Mouse (Mus musculus) forebrain, embryonic 15.5 days (tissue): ENCODE results near the gene Wtip. TPM values are rescaled to one million over a fixed set of nuclear protein-coding genes. Genes with fewer than 3 reads are reported as not detected.
"Not testable (repeated sequence)": the region's sequence is repeated elsewhere in the genome, so short reads cannot be mapped to it uniquely, and the experiment has no call there.

Experiments
- ATAC-seq: fragments of 200-750 bp; cut with Nextera tagmentation; replicated peaks from 2 replicates; pipeline ENCODE4 v1.8.0; 2017; ENCODE audit warnings: mild to moderate bottlenecking, moderate TSS enrichment, moderate library complexity
- H3K27ac ChIP-seq: fragments of 300-500 bp; sonication (generic); replicated peaks from 2 replicates; pipeline ENCODE4 v1.5.1; 2015; ENCODE audit warnings: mild to moderate bottlenecking, inconsistent platforms
- H3K27me3 ChIP-seq: fragments of 300-500 bp; sonication (generic); 2 replicates; pipeline ENCODE4 v1.6.1; 2015; ENCODE audit warnings: inconsistent platforms
- H3K36me3 ChIP-seq: fragments of 300-500 bp; sonication (generic); 2 replicates; pipeline ENCODE4 v1.6.1; 2015; ENCODE audit warnings: mild to moderate bottlenecking, inconsistent platforms
- H3K4me1 ChIP-seq: fragments of 300-500 bp; sonication (generic); 2 replicates; pipeline ENCODE4 v1.6.1; 2015; ENCODE audit warnings: inconsistent platforms
- H3K4me2 ChIP-seq: fragments of 300-500 bp; sonication (generic); replicated peaks from 2 replicates; pipeline ENCODE4 v1.6.1; 2015; ENCODE audit warnings: mild to moderate bottlenecking, inconsistent platforms
- H3K4me3 ChIP-seq: fragments of 300-500 bp; sonication (generic); 2 replicates; pipeline ENCODE4 v1.5.1; 2015; ENCODE audit warnings: mild to moderate bottlenecking, inconsistent platforms
- H3K9ac ChIP-seq: fragments of 300-500 bp; sonication (generic); replicated peaks from 2 replicates; pipeline ENCODE4 v1.6.1; 2015; ENCODE audit warnings: mild to moderate bottlenecking, inconsistent platforms
- H3K9me3 ChIP-seq: fragments of 300-500 bp; sonication (generic); 2 replicates; pipeline ENCODE4 v1.6.1; 2016; ENCODE audit warnings: inconsistent platforms
- WGBS: fragments of 180-500 bp; shearing (Covaris S2); methylation state at CpG from one replicate; pipeline ENCODE4 v1.1.7; 2015; ENCODE audit warnings: mixed read lengths; 5-methylcytosine and 5-hydroxymethylcytosine counted together
- polyA plus RNA-seq: library from polyadenylated mRNA; unstranded; fragments of >200 nt; fragmentation: Nextera tagmentation; extraction: Ambion mirVana; gene quantifications from 2 replicates; pipeline ENCODE4 v1.2.1, GENCODE M21; 2015

Wtip gene
- 3.0 and 4.3 TPM in 2 replicates for polyA plus RNA-seq

- H3K36me3 ChIP-seq = no peaks in the 10 kb centered on the region
- H3K27me3 ChIP-seq = no peaks in the 10 kb centered on the region
- 1% methylated on average over 49 of the region's 65 CpGs for WGBS
- H3K9ac ChIP-seq = peak within 1 kb of the TSS; percentile 64
- peaks cover 23% of the 10 kb centered on the region for H3K4me1 ChIP-seq
- peak within 1 kb of the TSS; percentile 58 for H3K4me2 ChIP-seq
- peak within 1 kb of the TSS; percentile 34; the same call in 1 of the 2 replicates for H3K27ac ChIP-seq
- peak; percentile 81 for ATAC-seq
- no peaks in the 10 kb centered on the region for H3K9me3 ChIP-seq
- H3K4me3 ChIP-seq = peak within 1 kb of the TSS; percentile 68
These were observed at the start of gene Wtip for GRCm38 (mm10) chr7:34133117-34133762. Gene Wtip, minus strand, starts transcription at chr7:34133268.

GRCm38 (mm10) chr7:34176241-34176640 is 43.2 kb upstream of the Wtip start:
- not testable (repeated sequence) for H3K4me3 ChIP-seq, ATAC-seq, H3K9ac ChIP-seq, H3K9me3 ChIP-seq, H3K27ac ChIP-seq, H3K36me3 ChIP-seq, H3K4me1 ChIP-seq, H3K27me3 ChIP-seq, H3K4me2 ChIP-seq
- 87% methylated on average over 6 of the region's 6 CpGs for WGBS

GRCm38 (mm10) chr7:34172251-34172650 is 39.2 kb upstream of the Wtip start:
- no peak for ATAC-seq
- WGBS = 78% methylated on average over 1 of the region's 1 CpGs

DNA sequence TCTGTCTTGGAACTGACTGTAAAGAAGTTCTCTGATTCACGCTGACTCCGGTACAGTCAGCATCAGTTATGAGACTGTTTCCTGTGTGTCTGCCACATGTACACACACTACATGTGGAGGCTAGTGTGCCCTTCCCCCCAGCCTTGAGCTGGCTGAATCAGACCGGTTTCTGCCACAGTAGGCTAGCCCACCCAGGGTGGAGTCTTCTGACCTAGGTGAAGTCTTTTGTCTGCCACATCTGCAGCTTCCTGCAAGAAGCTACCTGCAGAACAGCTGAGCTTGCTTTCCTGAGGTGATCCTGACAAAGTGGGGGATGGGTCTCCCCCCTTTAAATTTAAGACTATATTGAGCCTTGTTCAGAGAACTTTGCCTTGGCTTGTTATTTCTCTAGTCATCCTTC is 36.4 kb upstream of the Wtip start, which contains the start of gene Uba2:
Gene Uba2 (minus strand): TSS at position 146 of the 400 bp plus-strand sequence.
- H3K36me3 ChIP-seq = peaks cover 9% of the 10 kb centered on the region; the same call in 1 of the 2 replicates
- ATAC-seq = no peak
- 87% methylated on average over 3 of the region's 3 CpGs for WGBS

More at GRCm38 (mm10) chr7:34172251-34172650, 39.2 kb upstream of the Wtip start:
- Histone ChIP-seq H3K4me1 (peaks cover 5% of the 10 kb centered on the region), H3K4me2 (no peak overlapping the region), H3K27ac (no peak overlapping the region), H3K9ac (no peak overlapping the region), H3K9me3 (no peaks in the 10 kb centered on the region), H3K27me3 (no peaks in the 10 kb centered on the region), H3K4me3 (no peak overlapping the region), H3K36me3 (no peaks in the 10 kb centered on the region)

GRCm38 (mm10) chr7:34168470-34169251 is 35.6 kb upstream of the Wtip start:
- Histone ChIP-seq H3K9ac (peak overlapping the region; percentile 98), H3K9me3 (no peaks in the 10 kb centered on the region), H3K4me2 (peak overlapping the region; percentile 61), H3K27me3 (no peaks in the 10 kb centered on the region), H3K4me1 (peaks cover 14% of the 10 kb centered on the region), H3K4me3 (peak overlapping the region; percentile 88), H3K27ac (peak overlapping the region; percentile 88), H3K36me3 (peaks cover 15% of the 10 kb centered on the region)
- WGBS = 9% methylated on average over 30 of the region's 30 CpGs
- peak; percentile 96 for ATAC-seq

More for the DNA sequence above, 36.4 kb upstream of the Wtip start, which contains the start of gene Uba2:
- Histone ChIP-seq H3K9ac (peak within 1 kb of the TSS; percentile 98), H3K27me3 (no peaks in the 10 kb centered on the region), H3K4me2 (peak within 1 kb of the TSS; percentile 61), H3K9me3 (no peaks in the 10 kb centered on the region), H3K27ac (peak within 1 kb of the TSS; percentile 88), H3K4me3 (peak within 1 kb of the TSS; percentile 88), H3K4me1 (peaks cover 14% of the 10 kb centered on the region)

GRCm38 (mm10) chr7:34167766-34168469 is 34.9 kb upstream of the Wtip start:
- Histone ChIP-seq H3K27me3 (no peaks in the 10 kb centered on the region), H3K4me2 (peak overlapping the region; percentile 61), H3K36me3 (peaks cover 23% of the 10 kb centered on the region), H3K4me1 (peaks cover 14% of the 10 kb centered on the region), H3K9me3 (no peaks in the 10 kb centered on the region), H3K9ac (peak overlapping the region; percentile 98), H3K4me3 (peak overlapping the region; percentile 88), H3K27ac (peak overlapping the region; percentile 88)
- peak; percentile 86 for ATAC-seq
- under 1% methylated on average over 54 of the region's 54 CpGs for WGBS

- Histone ChIP-seq H3K27ac (no peak overlapping the region), H3K9me3 (no peaks in the 10 kb centered on the region), H3K9ac (no peak overlapping the region), H3K4me2 (0 out of 2 replicates have a peak overlapping the region, but pooled peaks have one; percentile 23), H3K4me3 (no peak overlapping the region), H3K4me1 (peaks cover 14% of the 10 kb centered on the region), H3K36me3 (peaks cover 33% of the 10 kb centered on the region), H3K27me3 (no peaks in the 10 kb centered on the region)
- 54% methylated on average over 4 of the region's 4 CpGs for WGBS
- no peak for ATAC-seq
These were observed 33.8 kb upstream of the Wtip start for GRCm38 (mm10) chr7:34166850-34167249.

- no peak overlapping the region for H3K27ac ChIP-seq
- peaks cover 14% of the 10 kb centered on the region for H3K4me1 ChIP-seq
- H3K4me3 ChIP-seq = no peak overlapping the region
- H3K9me3 ChIP-seq = no peaks in the 10 kb centered on the region
- no peaks in the 10 kb centered on the region for H3K27me3 ChIP-seq
- no peak for ATAC-seq
- H3K9ac ChIP-seq = no peak overlapping the region
- WGBS = 87% methylated on average over 3 of the region's 3 CpGs
- peaks cover 42% of the 10 kb centered on the region for H3K36me3 ChIP-seq
- H3K4me2 ChIP-seq = no peak overlapping the region
These were observed 32.9 kb upstream of the Wtip start for GRCm38 (mm10) chr7:34165999-34166398.

- H3K27me3 ChIP-seq = no peaks in the 10 kb centered on the region
- no peak overlapping the region for H3K4me2 ChIP-seq
- ATAC-seq = no peak
- no peak overlapping the region for H3K27ac ChIP-seq
- no peak overlapping the region for H3K9ac ChIP-seq
- peaks cover 14% of the 10 kb centered on the region for H3K4me1 ChIP-seq
- H3K36me3 ChIP-seq = peaks cover 53% of the 10 kb centered on the region
- no peaks in the 10 kb centered on the region for H3K9me3 ChIP-seq
- no peak overlapping the region for H3K4me3 ChIP-seq
- 94% methylated on average over 7 of the region's 7 CpGs for WGBS
These were observed 31.6 kb upstream of the Wtip start for GRCm38 (mm10) chr7:34164671-34165070.

GRCm38 (mm10) chr7:34159167-34159566 is 26.1 kb upstream of the Wtip start:
- WGBS = 93% methylated on average over 3 of the region's 3 CpGs
- Histone ChIP-seq H3K36me3 (peaks cover 92% of the 10 kb centered on the region), H3K9ac (no peak overlapping the region), H3K4me1 (no peaks in the 10 kb centered on the region), H3K4me2 (no peak overlapping the region), H3K9me3 (no peaks in the 10 kb centered on the region), H3K4me3 (no peak overlapping the region), H3K27ac (no peak overlapping the region), H3K27me3 (no peaks in the 10 kb centered on the region)
- ATAC-seq = no peak

DNA sequence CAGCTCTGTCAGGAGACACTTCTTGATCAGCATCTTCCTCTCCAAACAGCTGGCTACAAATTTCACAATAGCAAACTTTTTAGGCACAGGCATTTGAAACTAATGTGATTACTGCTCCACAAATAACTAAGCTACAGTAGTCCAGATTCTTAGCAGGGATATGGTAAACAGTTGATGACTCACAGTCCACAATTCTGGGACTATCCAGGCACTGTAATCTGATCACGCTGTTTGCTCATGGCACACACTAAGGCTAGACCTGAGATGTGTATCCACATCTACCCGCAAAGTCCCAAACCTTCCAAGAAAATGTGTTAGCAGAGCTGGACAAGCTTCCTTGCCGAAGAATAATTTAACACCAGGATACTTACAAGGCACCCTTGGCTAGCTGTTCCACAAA is 24.9 kb upstream of the Wtip start:
- Histone ChIP-seq H3K9me3 (no peaks in the 10 kb centered on the region), H3K9ac (no peak overlapping the region), H3K27me3 (no peaks in the 10 kb centered on the region), H3K36me3 (peaks cover 93% of the 10 kb centered on the region), H3K4me2 (no peak overlapping the region), H3K4me1 (no peaks in the 10 kb centered on the region), H3K4me3 (no peak overlapping the region), H3K27ac (no peak overlapping the region)
- WGBS = 97% methylated on average over 3 of the region's 3 CpGs
- ATAC-seq = no peak

GRCm38 (mm10) chr7:34147193-34147592 is 14.1 kb upstream of the Wtip start:
- 92% methylated on average over 4 of the region's 4 CpGs for WGBS
- Histone ChIP-seq H3K4me1 (no peaks in the 10 kb centered on the region), H3K9me3 (0 out of 2 replicates have a peak, but pooled peaks cover 3% of the 10 kb centered on the region), H3K9ac (no peak overlapping the region), H3K27me3 (no peaks in the 10 kb centered on the region), H3K4me3 (no peak overlapping the region), H3K36me3 (peaks cover 96% of the 10 kb centered on the region), H3K27ac (no peak overlapping the region), H3K4me2 (no peak overlapping the region)
- no peak for ATAC-seq
